9 mouse cellular contexts compared by ENCODE assay signal in the genomic region with DNA sequence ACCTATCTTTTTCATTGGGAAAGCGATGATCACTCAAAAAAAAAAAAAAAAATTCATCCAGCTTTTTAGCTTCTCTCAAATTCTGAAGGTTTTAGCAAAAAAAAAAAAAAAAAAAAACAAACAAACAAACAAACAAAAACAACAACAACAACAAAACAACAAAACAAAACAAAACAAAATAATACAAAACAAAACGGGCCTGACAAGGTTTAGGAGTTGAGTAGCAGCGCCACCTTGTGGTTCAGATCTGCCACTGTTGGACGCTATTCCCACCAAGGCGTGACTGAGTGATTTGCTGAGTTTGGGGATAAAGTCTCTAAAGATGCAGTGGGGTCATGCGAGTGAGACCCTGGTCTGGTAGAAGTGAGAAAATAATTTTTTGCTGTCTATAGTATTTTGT. TPM values are rescaled to one million over a fixed set of nuclear protein-coding genes. Genes with fewer than 3 reads are reported as not detected.
DNase-seq lines count a peak whose midpoint lies in the region; ATAC-seq lines count a peak whose summit lies in the region.
"Had no signal": no experiment of that assay in that cellular context is flagged by ENCODE, and none has a peak within 500 bp of the region (broad histone marks: within the 10 kb centered on the region; RNA-seq: fewer than 3 reads in every experiment).

No protein-coding gene starts in this region.

- no peaks in the 10 kb centered on the region for H3K9me3 ChIP-seq in hindbrain, embryonic 11.5 days (ENCODE audit: control insufficient read depth, low read length)
- no peaks in the 10 kb centered on the region for H3K9me3 ChIP-seq in hindbrain, embryonic 12.5 days (replicated peaks)
- H3K9me3 ChIP-seq in embryonic facial prominence, embryonic 14.5 days (ENCODE audit: control insufficient read depth, low read length): no peaks in the 10 kb centered on the region
- H3K9me3 ChIP-seq in hindbrain, embryonic 16.5 days (ENCODE audit: control insufficient read depth, low read length): no peaks in the 10 kb centered on the region
- no peaks in the 10 kb centered on the region for H3K9me3 ChIP-seq in midbrain, embryonic 12.5 days
- H3K9me3 ChIP-seq: embryonic facial prominence, embryonic 12.5 days had no signal

- no peak overlapping the region for H3K4me2 ChIP-seq in hindbrain, embryonic 11.5 days (replicated peaks; ENCODE audit: low read depth, low read length)
- H3K4me2 ChIP-seq in hindbrain, embryonic 12.5 days (replicated peaks): no peak overlapping the region
- H3K4me2 ChIP-seq in embryonic facial prominence, embryonic 14.5 days (ENCODE audit: low read depth, low read length): no peak overlapping the region
- no peak overlapping the region for H3K4me2 ChIP-seq in hindbrain, embryonic 16.5 days (ENCODE audit: low read length)
- H3K4me2 ChIP-seq in midbrain, embryonic 12.5 days (replicated peaks): no peak overlapping the region
- H3K4me2 ChIP-seq: embryonic facial prominence, embryonic 12.5 days had no signal

- ATAC-seq in hindbrain, embryonic 11.5 days (ENCODE audit: low FRiP score): peak; percentile 79
- no peak for ATAC-seq in hindbrain, embryonic 12.5 days (ENCODE audit: low FRiP score)
- no peak for ATAC-seq in embryonic facial prominence, embryonic 14.5 days (ENCODE audit: low read depth)
- ATAC-seq in hindbrain, embryonic 16.5 days: peak; percentile 72; the same call in 1 of the 2 replicates
- ATAC-seq in midbrain, embryonic 12.5 days (ENCODE audit: low FRiP score, low read depth): peak; percentile 69; the same call in 1 of the 2 replicates

- no peak overlapping the region for H3K27ac ChIP-seq in hindbrain, embryonic 11.5 days (ENCODE audit: low read depth, low read length)
- H3K27ac ChIP-seq in hindbrain, embryonic 12.5 days: no peak overlapping the region
- no peak overlapping the region for H3K27ac ChIP-seq in embryonic facial prominence, embryonic 14.5 days (replicated peaks; ENCODE audit: low read depth, low read length)
- no peak overlapping the region for H3K27ac ChIP-seq in hindbrain, embryonic 16.5 days (ENCODE audit: low read depth, low read length)
- H3K27ac ChIP-seq in midbrain, embryonic 12.5 days (replicated peaks): no peak overlapping the region
- H3K27ac ChIP-seq: embryonic facial prominence, embryonic 12.5 days had no signal

- H3K36me3 ChIP-seq in hindbrain, embryonic 11.5 days (ENCODE audit: control insufficient read depth, insufficient read depth, low read length): no peaks in the 10 kb centered on the region
- H3K36me3 ChIP-seq in hindbrain, embryonic 12.5 days: no peaks in the 10 kb centered on the region
- no peaks in the 10 kb centered on the region for H3K36me3 ChIP-seq in embryonic facial prominence, embryonic 14.5 days (ENCODE audit: control insufficient read depth, insufficient read depth, low read length)
- H3K36me3 ChIP-seq in hindbrain, embryonic 16.5 days (ENCODE audit: control insufficient read depth, insufficient read depth, low read length): no peaks in the 10 kb centered on the region
- H3K36me3 ChIP-seq in midbrain, embryonic 12.5 days: no peaks in the 10 kb centered on the region
- H3K36me3 ChIP-seq: embryonic facial prominence, embryonic 12.5 days had no signal

- no peaks in the 10 kb centered on the region for H3K27me3 ChIP-seq in hindbrain, embryonic 11.5 days (ENCODE audit: control insufficient read depth, insufficient read depth, low read length)
- no peaks in the 10 kb centered on the region for H3K27me3 ChIP-seq in hindbrain, embryonic 12.5 days
- no peaks in the 10 kb centered on the region for H3K27me3 ChIP-seq in embryonic facial prominence, embryonic 14.5 days (replicated peaks; ENCODE audit: control insufficient read depth, insufficient read depth, low read length)
- H3K27me3 ChIP-seq in hindbrain, embryonic 16.5 days (replicated peaks; ENCODE audit: control insufficient read depth, insufficient read depth, low read length): no peaks in the 10 kb centered on the region
- no peaks in the 10 kb centered on the region for H3K27me3 ChIP-seq in midbrain, embryonic 12.5 days
- H3K27me3 ChIP-seq: embryonic facial prominence, embryonic 12.5 days had no signal

- intact Hi-C loops in left cerebral cortex, postnatal 10 days (cut with DNase I): loop anchor here (2.0 kb wide), 1 partner anchor 296 kb away; no protein-coding TSS in a partner anchor

- H3K4me1 ChIP-seq in hindbrain, embryonic 11.5 days (replicated peaks; ENCODE audit: control insufficient read depth, insufficient read depth, low read length): no peaks in the 10 kb centered on the region
- no peaks in the 10 kb centered on the region for H3K4me1 ChIP-seq in hindbrain, embryonic 12.5 days
- H3K4me1 ChIP-seq in embryonic facial prominence, embryonic 14.5 days (ENCODE audit: control insufficient read depth, insufficient read depth, low read length): no peaks in the 10 kb centered on the region
- H3K4me1 ChIP-seq in hindbrain, embryonic 16.5 days (ENCODE audit: control insufficient read depth, insufficient read depth, low read depth, low read length): no peaks in the 10 kb centered on the region
- no peaks in the 10 kb centered on the region for H3K4me1 ChIP-seq in midbrain, embryonic 12.5 days
- H3K4me1 ChIP-seq: embryonic facial prominence, embryonic 12.5 days had no signal

- DNase-seq in hindbrain, embryonic 11.5 days (ENCODE audit: low spot score): peak; percentile 79
- DNase-seq in adrenal gland, postnatal 4 days (ENCODE audit: low spot score in 2 of 2): peak; percentile 8 to 20
- DNase-seq in embryonic facial prominence, embryonic 14.5 days (ENCODE audit: low spot score): peak; percentile 57
- DNase-seq in left cerebral cortex, postnatal 10 days (ENCODE audit: extremely low spot score in 1 of 2, low spot score in 2 of 2): peak; percentile 16 to 53
- DNase-seq in spleen, postnatal 10 days (ENCODE audit: low spot score in 2 of 2): peak; percentile 22 to 65

- H3K4me3 ChIP-seq in hindbrain, embryonic 11.5 days (ENCODE audit: low read depth, low read length): no peak overlapping the region
- H3K4me3 ChIP-seq in hindbrain, embryonic 12.5 days: no peak overlapping the region
- H3K4me3 ChIP-seq in embryonic facial prominence, embryonic 14.5 days (ENCODE audit: low read depth, low read length): no peak overlapping the region
- H3K4me3 ChIP-seq in hindbrain, embryonic 16.5 days (ENCODE audit: low read length): no peak overlapping the region
- H3K4me3 ChIP-seq in midbrain, embryonic 12.5 days: no peak overlapping the region
- H3K4me3 ChIP-seq: embryonic facial prominence, embryonic 12.5 days had no signal

- WGBS in hindbrain, embryonic 11.5 days: 32% methylated on average over 6 of the region's 6 CpGs
- 31% methylated on average over 6 of the region's 6 CpGs for WGBS in hindbrain, embryonic 12.5 days
- WGBS in embryonic facial prominence, embryonic 14.5 days: 26% methylated on average over 6 of the region's 6 CpGs
- 32% methylated on average over 6 of the region's 6 CpGs for WGBS in hindbrain, embryonic 16.5 days
- 28% methylated on average over 6 of the region's 6 CpGs for WGBS in midbrain, embryonic 12.5 days

- H3K9ac ChIP-seq in hindbrain, embryonic 11.5 days (ENCODE audit: low read depth, low read length): no peak overlapping the region
- no peak overlapping the region for H3K9ac ChIP-seq in hindbrain, embryonic 12.5 days
- H3K9ac ChIP-seq in embryonic facial prominence, embryonic 14.5 days (ENCODE audit: low read depth, low read length): no peak overlapping the region
- H3K9ac ChIP-seq in hindbrain, embryonic 16.5 days (ENCODE audit: low read depth, low read length): no peak overlapping the region
- no peak overlapping the region for H3K9ac ChIP-seq in midbrain, embryonic 12.5 days (replicated peaks)
- H3K9ac ChIP-seq: embryonic facial prominence, embryonic 12.5 days had no signal

RNA-seq across cellular contexts. Expression of a gene that starts 43.1 kb away (rescaled TPM):
- polyA plus RNA-seq in hindbrain, embryonic 11.5 days (2014; fragmentation: Nextera tagmentation; extraction: Ambion mirVana): 0.19 and 0.31 TPM in 2 replicates
- polyA plus RNA-seq in hindbrain, embryonic 12.5 days (2016; fragmentation: Nextera tagmentation; extraction: Ambion mirVana): 0.81 and 1.6 TPM in 2 replicates
- 10 to 100 TPM in 1 of 2 experiments, 1 to 10 TPM in 1; 8.1 to 12.6 TPM for total RNA-seq in adrenal gland, postnatal 4 days (2021)
- 112 and 176 TPM in 2 replicates for polyA plus RNA-seq in embryonic facial prominence, embryonic 14.5 days (2014; fragmentation: Nextera tagmentation; extraction: Ambion mirVana)
- 1.8 TPM in 1 of 2 replicates, not detected in the other for polyA plus RNA-seq in hindbrain, embryonic 16.5 days (2015; fragmentation: Nextera tagmentation; extraction: Ambion mirVana)
- total RNA-seq in left cerebral cortex, postnatal 10 days (2021): under 1 TPM; 0.30 to 0.32 TPM
- 0.26 and 0.48 TPM in 2 replicates for polyA plus RNA-seq in midbrain, embryonic 12.5 days (2016; fragmentation: Nextera tagmentation; extraction: Ambion mirVana)

RNA-seq across cellular contexts. Expression of a gene that starts 43.8 kb away (rescaled TPM):
- polyA plus RNA-seq in hindbrain, embryonic 11.5 days (2014; fragmentation: Nextera tagmentation; extraction: Ambion mirVana): 29.5 and 32.5 TPM in 2 replicates
- 26.4 and 27.7 TPM in 2 replicates for polyA plus RNA-seq in hindbrain, embryonic 12.5 days (2016; fragmentation: Nextera tagmentation; extraction: Ambion mirVana)
- total RNA-seq in adrenal gland, postnatal 4 days (2021): 10 to 100 TPM; 68.3 to 70.2 TPM
- polyA plus RNA-seq in embryonic facial prominence, embryonic 14.5 days (2014; fragmentation: Nextera tagmentation; extraction: Ambion mirVana): 56.5 and 59.5 TPM in 2 replicates
- 81.0 and 92.2 TPM in 2 replicates for polyA plus RNA-seq in hindbrain, embryonic 16.5 days (2015; fragmentation: Nextera tagmentation; extraction: Ambion mirVana)
- total RNA-seq in left cerebral cortex, postnatal 10 days (2021): 10 to 100 TPM; 49.8 to 49.9 TPM
- polyA plus RNA-seq in midbrain, embryonic 12.5 days (2016; fragmentation: Nextera tagmentation; extraction: Ambion mirVana): 24.1 and 24.7 TPM in 2 replicates

Comparison
In these comparisons a context has a peak if more than half of its experiments do, and no peak if none do; other contexts are left out.
1. ATAC-seq: peak in hindbrain, embryonic 11.5 days (single experiment), hindbrain, embryonic 16.5 days (single experiment) and midbrain, embryonic 12.5 days (single experiment); none in hindbrain, embryonic 12.5 days (single experiment) and embryonic facial prominence, embryonic 14.5 days (single experiment).
2. DNase-seq: peak in every context shown above with its lines; median percentile 79 in hindbrain, embryonic 11.5 days; 57 in embryonic facial prominence, embryonic 14.5 days; 44 in spleen, postnatal 10 days; 34 in left cerebral cortex, postnatal 10 days; 14 in adrenal gland, postnatal 4 days.
3. RNA of a gene that starts 43.1 kb away (polyA plus RNA-seq): 112 to 176 TPM in embryonic facial prominence, embryonic 14.5 days; 0.81 to 1.6 TPM in hindbrain, embryonic 12.5 days, 0.26 to 0.48 TPM in midbrain, embryonic 12.5 days, 0.19 to 0.31 TPM in hindbrain, embryonic 11.5 days and 1.8 TPM in hindbrain, embryonic 16.5 days; every median in the first group is over 10 times any median in the second.